Mouse (Mus musculus) ES-Bruce4 (cell line): ENCODE measurements around the gene Samd4b. TPM values are rescaled to one million over a fixed set of nuclear protein-coding genes. Genes with fewer than 3 reads are reported as not detected.

Source experiments
- H3K27ac ChIP-seq: 2 replicates; pipeline ENCODE4 v1.5.1; 2012; ENCODE audit warnings: low read length, inconsistent platforms; ENCODE audit not compliant: insufficient read depth
- H3K27me3 ChIP-seq: 2 replicates; pipeline ENCODE4 v1.6.1; 2012; ENCODE audit warnings: mild to moderate bottlenecking, low read length, inconsistent platforms; ENCODE audit not compliant: control insufficient read depth, poor library complexity, insufficient read depth, severe bottlenecking
- H3K36me3 ChIP-seq: 2 replicates; pipeline ENCODE4 v1.6.1; 2012; ENCODE audit warnings: inconsistent platforms, mild to moderate bottlenecking, low read length, moderate library complexity; ENCODE audit not compliant: control insufficient read depth, poor library complexity, insufficient read depth, severe bottlenecking
- H3K4me1 ChIP-seq: one replicate; pipeline ENCODE4 v1.8.1; 2011; ENCODE audit warnings: low read length; ENCODE audit not compliant: control insufficient read depth, insufficient read depth
- H3K4me3 ChIP-seq: 2 replicates; pipeline ENCODE4 v1.5.1; 2011; ENCODE audit warnings: low read depth, mild to moderate bottlenecking, low read length
- H3K9ac ChIP-seq: 2 replicates; pipeline ENCODE4 v1.6.1; 2012; ENCODE audit warnings: low read depth, mild to moderate bottlenecking, inconsistent platforms; ENCODE audit not compliant: poor library complexity, severe bottlenecking
- H3K9me3 ChIP-seq: replicated peaks from 2 replicates; pipeline ENCODE4 v1.6.1; 2012; ENCODE audit warnings: mild to moderate bottlenecking, low read length, inconsistent platforms; ENCODE audit not compliant: control insufficient read depth, poor library complexity, insufficient read depth, severe bottlenecking
- CTCF ChIP-seq: IDR thresholded peaks from one replicate; pipeline ENCODE4 v1.8.1; 2011; ENCODE audit warnings: low read depth, low read length
- EP300 ChIP-seq: IDR thresholded peaks from 2 replicates; pipeline ENCODE4 v1.6.1; 2011; ENCODE audit warnings: low read depth, low read length; ENCODE audit not compliant: insufficient read depth
- POLR2A ChIP-seq: IDR thresholded peaks from one replicate; pipeline ENCODE4 v1.8.1; 2011; ENCODE audit warnings: low read length; ENCODE audit not compliant: insufficient read depth
- polyA plus RNA-seq: library from polyadenylated mRNA; stranded (reverse); fragments of >200 nt; gene quantifications from 2 replicates; pipeline ENCODE4 v1.2.4, GENCODE M21; 2011; ENCODE audit warnings: low read depth; ENCODE audit not compliant: missing spikeins, insufficient read depth, insufficient read length

The Samd4b gene
- polyA plus RNA-seq, 1 experiment: 86.0 TPM

DNA sequence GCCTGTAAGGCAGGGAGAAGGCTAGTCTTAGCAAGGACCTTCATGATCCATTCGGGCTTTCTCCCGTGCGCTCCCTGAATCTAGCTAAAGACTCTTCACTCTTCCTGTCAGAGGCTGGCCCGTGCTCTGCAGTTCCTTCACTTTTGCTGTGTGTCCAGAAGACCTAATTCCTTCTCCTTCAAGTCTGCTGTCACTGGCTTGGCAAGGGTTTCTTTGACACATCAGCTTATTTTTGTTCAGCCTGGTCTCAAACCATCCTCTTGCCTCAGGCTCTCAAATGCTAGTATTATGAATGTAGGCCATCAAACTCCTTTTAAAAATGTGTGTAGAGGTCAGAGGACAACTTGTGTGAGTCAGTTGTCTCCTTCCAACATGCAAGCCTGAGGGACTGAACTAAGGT lies 214.3 kb downstream of the Samd4b start:
- Histone ChIP-seq H3K4me1 (peaks cover 3% of the 10 kb centered on the region), H3K27me3 (no peaks in the 10 kb centered on the region), H3K36me3 (no peaks in the 10 kb centered on the region; the same call in 1 of the 2 replicates), H3K9me3 (no peaks in the 10 kb centered on the region), H3K9ac (no peak overlapping the region), H3K4me3 (no peak overlapping the region), H3K27ac (no peak overlapping the region)
- TF ChIP-seq CTCF (no peak), POLR2A (no peak), EP300 (no peak)

DNA sequence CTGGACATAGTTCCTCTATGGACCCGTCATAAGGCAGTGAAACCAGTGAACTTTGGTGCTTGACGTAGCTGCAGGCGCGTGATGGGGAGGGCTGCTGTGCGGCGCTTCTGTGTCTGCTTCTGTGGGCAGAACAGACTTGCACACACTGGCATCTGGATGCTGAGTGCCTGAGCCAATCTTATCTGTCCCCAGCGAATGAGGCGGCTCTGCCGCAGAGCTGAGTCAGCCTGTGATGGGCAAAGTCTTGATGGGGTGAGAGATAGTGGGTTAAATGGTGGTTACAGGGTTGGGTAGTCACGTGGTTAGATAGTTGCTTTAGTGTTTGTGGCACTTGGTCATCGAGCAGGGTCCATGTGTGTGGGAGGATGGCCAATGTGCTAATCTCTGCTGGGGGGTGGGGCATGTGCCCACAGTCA lies 215.0 kb downstream of the Samd4b start:
- 0 out of 2 replicates have a peak overlapping the region, but pooled peaks have one; percentile 76 for H3K27ac ChIP-seq
- TF ChIP-seq EP300: no peak
- TF ChIP-seq POLR2A: no peak
- no peak for TF ChIP-seq CTCF
- 0 out of 2 replicates have a peak overlapping the region, but pooled peaks have one; percentile 64 for H3K9ac ChIP-seq
- no peak overlapping the region for H3K4me3 ChIP-seq
- H3K4me1 ChIP-seq: peaks cover 3% of the 10 kb centered on the region
- H3K9me3 ChIP-seq: no peaks in the 10 kb centered on the region
- no peaks in the 10 kb centered on the region; the same call in 1 of the 2 replicates for H3K36me3 ChIP-seq
- H3K27me3 ChIP-seq: no peaks in the 10 kb centered on the region

DNA sequence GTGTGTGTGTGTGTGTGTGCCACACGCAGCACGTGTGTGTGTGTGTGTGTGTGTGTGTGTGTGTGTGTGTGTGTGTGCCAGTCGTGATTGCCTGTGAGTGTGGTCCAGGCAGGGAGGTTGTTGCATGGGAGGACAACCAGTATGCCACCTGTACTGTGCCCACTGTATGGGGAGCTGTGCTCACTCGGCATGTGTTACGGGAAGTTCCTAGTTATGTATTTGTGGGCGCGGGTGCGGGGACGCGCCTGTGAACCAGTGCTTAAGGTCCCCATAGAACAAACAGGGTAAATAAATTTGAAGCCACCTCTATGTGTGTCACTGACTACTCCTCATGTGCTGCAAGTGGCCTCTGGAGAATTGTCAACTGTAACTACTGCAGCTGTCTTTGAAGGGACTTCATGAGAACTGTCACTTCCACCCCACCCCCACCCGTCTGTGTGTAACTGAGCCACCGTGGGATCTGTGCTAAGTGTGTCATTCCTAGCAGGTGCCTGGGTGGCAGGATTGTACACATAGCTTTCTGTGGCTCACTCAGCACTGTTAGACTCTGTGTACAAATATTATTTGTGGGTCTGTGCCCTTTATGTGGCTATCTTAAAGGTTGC lies 215.5 kb downstream of the Samd4b start:
- no peak for TF ChIP-seq EP300
- TF ChIP-seq CTCF: no peak
- TF ChIP-seq POLR2A: no peak
- Histone ChIP-seq H3K4me1 (peaks cover 3% of the 10 kb centered on the region), H3K4me3 (peak overlapping the region; percentile 54), H3K9me3 (no peaks in the 10 kb centered on the region), H3K36me3 (peaks cover 3% of the 10 kb centered on the region), H3K27me3 (no peaks in the 10 kb centered on the region), H3K9ac (peak overlapping the region; percentile 64; the same call in 1 of the 2 replicates), H3K27ac (peak overlapping the region; percentile 76)

DNA sequence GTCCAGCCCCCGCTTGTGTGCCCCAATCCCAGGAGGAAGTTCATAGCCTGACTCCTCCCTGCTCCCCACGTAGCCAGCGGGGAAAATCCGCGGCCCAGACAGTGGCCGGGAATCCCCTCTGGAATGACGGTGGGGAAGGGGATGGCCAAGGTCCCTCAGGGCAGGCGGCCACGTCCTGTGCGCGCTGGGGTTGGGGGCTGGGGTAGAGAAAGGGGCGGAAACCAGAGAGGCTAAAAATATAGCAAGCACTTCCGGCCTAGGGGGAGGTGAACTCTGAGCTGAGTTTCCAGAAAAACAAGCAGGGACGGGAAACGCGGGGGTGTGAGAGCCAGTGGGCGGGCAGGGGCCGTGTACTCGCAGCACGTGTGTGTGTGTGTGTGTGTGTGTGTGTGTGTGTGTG lies 216.0 kb downstream of the Samd4b start:
- Histone ChIP-seq H3K4me3 (peak overlapping the region; percentile 54), H3K9ac (peak overlapping the region; percentile 64), H3K9me3 (no peaks in the 10 kb centered on the region), H3K27me3 (no peaks in the 10 kb centered on the region), H3K4me1 (peaks cover 3% of the 10 kb centered on the region), H3K27ac (peak overlapping the region; percentile 91), H3K36me3 (peaks cover 4% of the 10 kb centered on the region)
- TF ChIP-seq EP300: peak; percentile 71
- no peak for TF ChIP-seq POLR2A

DNA sequence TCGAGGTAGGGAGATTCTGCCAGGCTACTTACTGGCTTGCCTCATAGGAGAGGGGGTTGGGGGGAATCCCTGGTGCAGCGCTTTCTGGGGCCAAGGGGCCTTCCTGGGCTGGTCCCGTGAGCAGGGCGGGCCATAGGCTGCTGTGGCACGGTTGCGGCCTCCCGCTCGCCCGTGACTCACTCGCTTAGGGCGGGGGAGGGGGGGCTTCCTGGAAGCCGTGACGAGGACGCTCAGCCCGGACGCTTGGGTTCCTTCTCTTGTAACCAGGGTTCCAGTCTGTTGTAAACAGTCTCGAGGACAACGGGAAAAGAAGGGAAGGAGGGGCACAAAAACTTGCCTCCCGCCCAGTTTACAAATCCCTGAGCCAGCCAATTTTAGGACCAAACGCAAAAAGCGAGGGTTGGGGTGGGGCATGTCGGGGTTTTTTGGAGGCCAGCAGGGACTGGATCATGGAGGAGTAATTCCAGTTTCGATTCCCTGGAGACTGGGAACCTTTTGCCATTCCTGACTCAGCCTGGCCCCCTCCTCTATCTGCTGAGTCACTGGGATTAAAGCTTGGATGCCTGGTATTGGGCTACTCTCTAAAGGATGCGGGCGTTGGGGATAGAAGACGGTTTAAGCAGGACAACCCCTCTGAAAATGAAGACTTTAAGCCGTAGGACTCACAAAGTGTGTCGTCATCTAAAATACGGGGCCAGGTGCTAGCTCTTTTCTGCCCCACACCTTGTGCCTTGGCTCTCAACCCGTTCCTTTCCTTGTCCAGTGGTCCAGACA lies 216.7 kb downstream of the Samd4b start:
- Histone ChIP-seq H3K27ac (peak overlapping the region; percentile 91), H3K4me1 (peaks cover 3% of the 10 kb centered on the region)

More for the DNA sequence above, 216.7 kb downstream of the Samd4b start:
- H3K9me3 ChIP-seq: no peaks in the 10 kb centered on the region
- peak overlapping the region; percentile 54 for H3K4me3 ChIP-seq
- peak overlapping the region; percentile 64 for H3K9ac ChIP-seq
- H3K36me3 ChIP-seq: peaks cover 4% of the 10 kb centered on the region
- H3K27me3 ChIP-seq: no peaks in the 10 kb centered on the region
- TF ChIP-seq CTCF (no peak), EP300 (no peak), POLR2A (no peak)
